Mouse (Mus musculus): ENCODE data around the gene Vapa. TPM values are rescaled to one million over a fixed set of nuclear protein-coding genes. Genes with fewer than 3 reads are reported as not detected.

Vapa gene
- total RNA-seq (2012; rRNA removed): 56.7 and 60.2 TPM in 2 replicates
- polyA plus RNA-seq (2012; ENCODE audit: insufficient read depth in 1 of 2, insufficient read length in 2 of 2, low read depth in 1 of 2, low replicate concordance in 2 of 2, missing spikeins in 1 of 2): 100 to 1,000 TPM in 1 of 2 experiments, 10 to 100 TPM in 1; 85.3 to 507 TPM

DNA sequence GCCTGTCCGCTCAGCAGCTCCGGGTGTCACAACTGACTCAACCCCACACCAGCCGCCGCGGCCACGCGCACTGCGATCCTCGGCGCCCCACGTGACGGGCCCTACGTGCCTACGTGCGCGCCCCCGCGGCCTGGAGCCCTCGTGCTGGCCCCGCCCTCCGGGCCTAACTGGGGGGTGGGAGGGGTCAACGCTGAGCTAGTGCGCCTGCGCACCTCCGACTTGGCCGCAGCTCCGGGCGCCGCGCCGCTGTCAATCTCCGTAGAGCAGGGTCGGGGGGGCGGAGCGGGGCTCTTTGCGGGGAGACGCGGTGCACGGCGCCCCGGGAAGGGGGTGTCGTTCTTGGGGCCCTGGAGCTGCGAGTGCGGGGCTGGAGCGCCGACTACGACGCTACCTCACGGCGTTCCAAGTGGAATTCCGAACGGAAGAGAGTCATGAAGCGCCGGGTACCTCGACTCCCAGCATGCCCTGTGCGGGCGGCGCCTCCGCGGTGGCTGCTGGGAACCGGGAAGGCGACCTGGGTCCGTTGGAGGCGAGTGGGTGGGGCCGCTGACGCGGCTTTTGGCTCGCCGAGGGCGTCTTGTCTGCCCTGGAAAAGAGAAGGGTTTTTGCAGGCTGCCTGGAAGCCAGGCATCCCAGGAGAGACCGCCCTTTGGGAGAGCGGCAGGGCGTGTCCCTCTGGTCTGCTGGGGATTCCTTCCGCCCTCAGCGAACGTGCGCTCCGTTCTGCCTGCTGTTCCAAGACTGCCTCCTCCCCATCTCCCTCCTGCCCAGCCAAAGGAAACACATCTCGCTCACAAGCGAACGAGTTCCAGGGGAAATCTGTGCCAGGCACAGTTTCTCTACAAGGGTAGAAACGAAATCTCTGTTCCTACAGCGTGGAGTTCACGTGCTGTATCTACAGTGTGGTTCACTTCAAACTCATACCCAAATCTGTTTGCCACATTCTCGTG is at the start of gene Vapa:
TSS of gene Vapa (minus strand) at position 93 of the 950 bp plus-strand sequence.
- H3K79me2 ChIP-seq (ENCODE audit: control insufficient read depth, insufficient read depth, low read length, poor library complexity): peaks cover 37% of the 10 kb centered on the region
- peak within 1 kb of the TSS; percentile 97 to 99 for H3K4me3 ChIP-seq (ENCODE audit: control insufficient read depth in 1 of 2, insufficient read depth in 1 of 2, low read depth in 2 of 2, low read length in 2 of 2)
- peak within 1 kb of the TSS; percentile 92 for H3K9ac ChIP-seq (ENCODE audit: control insufficient read depth, low read depth, low read length, poor library complexity, severe bottlenecking)
- H3K36me3 ChIP-seq (ENCODE audit: control insufficient read depth in 1 of 2, insufficient read depth in 2 of 2, low read length in 2 of 2): peaks cover 6 to 32% of the 10 kb centered on the region in 2 experiments
- H3K9me3 ChIP-seq (replicated peaks; ENCODE audit: insufficient read depth, low read length): no peaks in the 10 kb centered on the region
- peak within 1 kb of the TSS; percentile 84 for H3K27ac ChIP-seq (ENCODE audit: control insufficient read depth, low read depth, low read length)
- H3K4me1 ChIP-seq (ENCODE audit: control insufficient read depth in 1 of 2, insufficient read depth in 2 of 2, low read length in 2 of 2): peaks cover 13 to 20% of the 10 kb centered on the region in 2 experiments
- H3K27me3 ChIP-seq (ENCODE audit: control insufficient read depth in 1 of 2, insufficient read depth in 2 of 2, low read length in 2 of 2): no peaks in the 10 kb centered on the region
- DNase-seq (ENCODE audit: low read depth, low spot score): peak; percentile 97
- no peak for TF ChIP-seq ZC3H11A (IDR thresholded peaks at IDR 0.05; ENCODE audit: low read depth, low read length)
- peak; percentile 30 to 86; a peak in 3 of 4 replicates for TF ChIP-seq USF2 (IDR thresholded peaks at IDR 0.05; ENCODE audit: borderline replicate concordance in 1 of 2, insufficient read depth in 1 of 2, low read depth in 1 of 2, low read length in 2 of 2)
- no peak for TF ChIP-seq GATA1 (IDR thresholded peaks at IDR 0.05; ENCODE audit: low read depth, low read length)
- no peak; the same call in 1 of the 2 replicates for TF ChIP-seq E2F4 (IDR thresholded peaks at IDR 0.05; ENCODE audit: borderline replicate concordance, low read depth, low read length)
- peak; percentile 80 for TF ChIP-seq NELFE (IDR thresholded peaks at IDR 0.05; ENCODE audit: low read depth, low read length)
- no peak for TF ChIP-seq CHD1 (IDR thresholded peaks at IDR 0.05; ENCODE audit: low read depth, low read length)
- no peak for TF ChIP-seq CTCF (IDR thresholded peaks at IDR 0.05 in 2 of 3, conservative IDR thresholded peaks at IDR 0.05 in 1 of 3; ENCODE audit: control insufficient read depth in 1 of 3, insufficient read depth in 1 of 3, low read depth in 2 of 3, low read length in 3 of 3, poor library complexity in 1 of 3, severe bottlenecking in 1 of 3)
- no peak for TF ChIP-seq ZNF384 (IDR thresholded peaks at IDR 0.05; ENCODE audit: low read depth, low read length)
- peak; percentile 89 for TF ChIP-seq MYB (IDR thresholded peaks at IDR 0.05; ENCODE audit: low read depth, low read length)
- TF ChIP-seq MXI1 (IDR thresholded peaks at IDR 0.05; ENCODE audit: low read depth, low read length): peak; percentile 74
- TF ChIP-seq POLR2AphosphoS2 (IDR thresholded peaks at IDR 0.05; ENCODE audit: low read length): peak; percentile 74; the same call in 1 of the 2 replicates
- 0 out of 2 replicates have a peak, but pooled peaks have one; percentile 30 for TF ChIP-seq MYC (IDR thresholded peaks at IDR 0.05; ENCODE audit: low read depth, low read length)
- TF ChIP-seq ZMIZ1 (IDR thresholded peaks at IDR 0.05; ENCODE audit: low read depth, low read length): peak; percentile 83
- peak; percentile 72; the same call in 1 of the 2 replicates for TF ChIP-seq TCF12 (IDR thresholded peaks at IDR 0.05; ENCODE audit: low read depth, low read length)
- TF ChIP-seq TBP (IDR thresholded peaks at IDR 0.05; ENCODE audit: low read depth, low read length): peak; percentile 26
- peak; percentile 87 for TF ChIP-seq NRF1 (IDR thresholded peaks at IDR 0.05; ENCODE audit: insufficient read depth, low read depth, low read length, poor library complexity, severe bottlenecking)
- no peak for TF ChIP-seq TAL1 (IDR thresholded peaks at IDR 0.05; ENCODE audit: low read length)
- no peak for TF ChIP-seq UBTF (IDR thresholded peaks at IDR 0.05; ENCODE audit: borderline replicate concordance, insufficient read depth, low read depth, low read length)
- peak; percentile 92 for TF ChIP-seq ELF1 (IDR thresholded peaks at IDR 0.05; ENCODE audit: low read depth, low read length)
- no peak for TF ChIP-seq POLR2AphosphoS5 (IDR thresholded peaks at IDR 0.05; ENCODE audit: borderline replicate concordance, low read depth, low read length)
- TF ChIP-seq MAFK (IDR thresholded peaks at IDR 0.05; ENCODE audit: borderline replicate concordance, low read depth, low read length): no peak
- TF ChIP-seq EP300 (IDR thresholded peaks at IDR 0.05; ENCODE audit: low read depth in 1 of 2, low read length in 2 of 2): peak in 1 of 2 experiments; percentile 49; a peak in 2 of 4 replicates
- no peak; the same call in 1 of the 2 replicates for TF ChIP-seq SMC3 (IDR thresholded peaks at IDR 0.05; ENCODE audit: low read depth, low read length)
- no peak for TF ChIP-seq RAD21 (IDR thresholded peaks at IDR 0.05; ENCODE audit: low read depth, low read length)
- peak; percentile 89 for TF ChIP-seq MAX (IDR thresholded peaks at IDR 0.05; ENCODE audit: low read length)
- peak; percentile 90 for TF ChIP-seq HCFC1 (IDR thresholded peaks at IDR 0.05; ENCODE audit: low read depth, low read length)
- TF ChIP-seq ETS1 (IDR thresholded peaks at IDR 0.05; ENCODE audit: low read depth, low read length): peak; percentile 64
- peak; percentile 71; the same call in 1 of the 2 replicates for TF ChIP-seq KAT2A (conservative IDR thresholded peaks at IDR 0.05; ENCODE audit: low read depth, low read length)
- peak; percentile 96; the same call in 1 of the 2 replicates for TF ChIP-seq MAZ (IDR thresholded peaks at IDR 0.05; ENCODE audit: low read depth, low read length)
- TF ChIP-seq GABPA (IDR thresholded peaks at IDR 0.05; ENCODE audit: low read depth, low read length): peak; percentile 15; the same call in 1 of the 2 replicates
- peak; percentile 88 for TF ChIP-seq BHLHE40 (IDR thresholded peaks at IDR 0.05; ENCODE audit: borderline replicate concordance, low read depth, low read length)
- TF ChIP-seq CHD2 (IDR thresholded peaks at IDR 0.05; ENCODE audit: low read length): no peak
- TF ChIP-seq USF1 (IDR thresholded peaks at IDR 0.05; ENCODE audit: low read depth, low read length): peak; percentile 98
- TF ChIP-seq RCOR1 (IDR thresholded peaks at IDR 0.05; ENCODE audit: low read depth, low read length): peak; percentile 51; the same call in 1 of the 2 replicates
